Mouse (Mus musculus): ENCODE data around the gene Gm498. TPM values are rescaled to one million over a fixed set of nuclear protein-coding genes. Genes with fewer than 3 reads are reported as not detected.

The Gm498 gene
- polyA plus RNA-seq, 1 experiment from 2014 or later = not detected

DNA sequence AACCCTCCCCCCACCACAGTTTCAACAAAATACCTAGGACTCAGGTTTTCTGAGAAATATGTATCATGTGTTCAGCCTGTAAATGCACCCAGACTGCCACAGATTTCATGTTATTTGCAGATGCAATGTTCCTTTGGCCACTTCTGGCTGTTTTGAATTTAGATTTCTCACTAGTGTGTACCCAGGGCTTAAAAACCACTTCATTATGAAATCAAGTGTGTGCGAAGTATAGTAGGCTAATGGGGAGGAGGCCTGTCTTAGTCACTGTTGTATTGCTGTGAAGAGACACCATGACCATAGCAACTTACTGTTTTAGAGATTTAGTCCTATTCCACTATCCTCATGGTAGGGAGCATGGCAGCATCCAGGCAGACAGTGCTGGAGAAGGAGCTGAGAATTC lies 63.3 kb downstream of the Gm498 start:
- no peak overlapping the region for H3K4me2 ChIP-seq (ENCODE audit: low read depth, low read length)
- no peaks in the 10 kb centered on the region for H3K4me1 ChIP-seq (ENCODE audit: control insufficient read depth, insufficient read depth, low read length)
- H3K27me3 ChIP-seq (ENCODE audit: control insufficient read depth, insufficient read depth, low read length) = no peaks in the 10 kb centered on the region
- H3K9ac ChIP-seq (ENCODE audit: low read length) = no peak overlapping the region
- no peaks in the 10 kb centered on the region for H3K36me3 ChIP-seq (ENCODE audit: control insufficient read depth, insufficient read depth, low read length)
- 94% methylated on average over 1 of the region's 1 CpGs for WGBS
- no peak overlapping the region for H3K4me3 ChIP-seq (replicated peaks; ENCODE audit: low read length)
- no peak for ATAC-seq (ENCODE audit: insufficient read depth, low FRiP score)
- H3K27ac ChIP-seq (ENCODE audit: low read length) = no peak overlapping the region
- H3K9me3 ChIP-seq (replicated peaks; ENCODE audit: control insufficient read depth, low read length) = no peaks in the 10 kb centered on the region

- H3K4me3 ChIP-seq (replicated peaks; ENCODE audit: low read length) = no peak overlapping the region
Measured at GRCm38 (mm10) chr7:143938647-143939046, 72.0 kb downstream of the Gm498 start.

GRCm38 (mm10) chr7:143939476-143939875 lies 72.8 kb downstream of the Gm498 start:
- Histone ChIP-seq H3K4me3 (replicated peaks; ENCODE audit: low read length) (no peak overlapping the region), H3K9me3 (replicated peaks; ENCODE audit: control insufficient read depth, low read length) (no peaks in the 10 kb centered on the region), H3K4me1 (ENCODE audit: control insufficient read depth, insufficient read depth, low read length) (no peaks in the 10 kb centered on the region), H3K9ac (ENCODE audit: low read length) (no peak overlapping the region), H3K27ac (ENCODE audit: low read length) (no peak overlapping the region), H3K27me3 (ENCODE audit: control insufficient read depth, insufficient read depth, low read length) (no peaks in the 10 kb centered on the region), H3K4me2 (ENCODE audit: low read depth, low read length) (no peak overlapping the region), H3K36me3 (ENCODE audit: control insufficient read depth, insufficient read depth, low read length) (no peaks in the 10 kb centered on the region)
- no peak; the same call in 1 of the 2 replicates for ATAC-seq (ENCODE audit: insufficient read depth, low FRiP score)
- 65% methylated on average over 3 of the region's 3 CpGs for WGBS

More at GRCm38 (mm10) chr7:143938647-143939046, 72.0 kb downstream of the Gm498 start:
- Histone ChIP-seq H3K9me3 (replicated peaks; ENCODE audit: control insufficient read depth, low read length) (no peaks in the 10 kb centered on the region), H3K4me2 (ENCODE audit: low read depth, low read length) (no peak overlapping the region), H3K27me3 (ENCODE audit: control insufficient read depth, insufficient read depth, low read length) (no peaks in the 10 kb centered on the region), H3K9ac (ENCODE audit: low read length) (no peak overlapping the region), H3K36me3 (ENCODE audit: control insufficient read depth, insufficient read depth, low read length) (no peaks in the 10 kb centered on the region), H3K4me1 (ENCODE audit: control insufficient read depth, insufficient read depth, low read length) (no peaks in the 10 kb centered on the region), H3K27ac (ENCODE audit: low read length) (no peak overlapping the region)
- WGBS = 58% methylated on average over 4 of the region's 4 CpGs
- ATAC-seq (ENCODE audit: insufficient read depth, low FRiP score) = no peak

GRCm38 (mm10) chr7:143942941-143943691 lies 76.5 kb downstream of the Gm498 start:
- Histone ChIP-seq H3K9ac (ENCODE audit: low read length) (no peak overlapping the region), H3K36me3 (ENCODE audit: control insufficient read depth, insufficient read depth, low read length) (no peaks in the 10 kb centered on the region), H3K9me3 (replicated peaks; ENCODE audit: control insufficient read depth, low read length) (no peaks in the 10 kb centered on the region), H3K4me2 (ENCODE audit: low read depth, low read length) (no peak overlapping the region), H3K27ac (ENCODE audit: low read length) (no peak overlapping the region), H3K4me1 (ENCODE audit: control insufficient read depth, insufficient read depth, low read length) (no peaks in the 10 kb centered on the region), H3K27me3 (ENCODE audit: control insufficient read depth, insufficient read depth, low read length) (no peaks in the 10 kb centered on the region), H3K4me3 (replicated peaks; ENCODE audit: low read length) (no peak overlapping the region)
- no peak for ATAC-seq (ENCODE audit: insufficient read depth, low FRiP score)
- 78% methylated on average over 14 of the region's 14 CpGs for WGBS

GRCm38 (mm10) chr7:143944421-143944980 lies 77.9 kb downstream of the Gm498 start:
- Histone ChIP-seq H3K9ac (ENCODE audit: low read length) (no peak overlapping the region), H3K4me1 (ENCODE audit: control insufficient read depth, insufficient read depth, low read length) (no peaks in the 10 kb centered on the region), H3K4me3 (replicated peaks; ENCODE audit: low read length) (no peak overlapping the region), H3K27ac (ENCODE audit: low read length) (no peak overlapping the region), H3K27me3 (ENCODE audit: control insufficient read depth, insufficient read depth, low read length) (no peaks in the 10 kb centered on the region), H3K4me2 (ENCODE audit: low read depth, low read length) (no peak overlapping the region), H3K9me3 (replicated peaks; ENCODE audit: control insufficient read depth, low read length) (no peaks in the 10 kb centered on the region), H3K36me3 (ENCODE audit: control insufficient read depth, insufficient read depth, low read length) (no peaks in the 10 kb centered on the region)
- WGBS = 56% methylated on average over 6 of the region's 6 CpGs
- ATAC-seq (ENCODE audit: insufficient read depth, low FRiP score) = peak; percentile 61; the same call in 1 of the 2 replicates

Small RNAs within 50 kb of the gene (microRNA-seq; reads per million reads assigned to microRNA genes)
- gene Mir6404 = not detected

Other genes with a start within 250 kb of the Gm498 start
- 0.59 and 0.66 TPM in 2 replicates for gene Tnfrsf26, start 238.1 kb upstream of the Gm498 start, polyA plus RNA-seq (2015; fragmentation: Nextera tagmentation; extraction: Ambion mirVana)
- 6.2 and 6.4 TPM in 2 replicates for gene Tnfrsf22, start 217.2 kb upstream of the Gm498 start, polyA plus RNA-seq (2015; fragmentation: Nextera tagmentation; extraction: Ambion mirVana)
- gene Tnfrsf23, start 181.0 kb upstream of the Gm498 start, polyA plus RNA-seq (2015; fragmentation: Nextera tagmentation; extraction: Ambion mirVana) = 3.5 and 4.6 TPM in 2 replicates
- gene Osbpl5, start 109.9 kb upstream of the Gm498 start, polyA plus RNA-seq (2015; fragmentation: Nextera tagmentation; extraction: Ambion mirVana) = 43.5 and 52.2 TPM in 2 replicates
- gene Mrgprg, start 99.8 kb upstream of the Gm498 start, polyA plus RNA-seq (2015; fragmentation: Nextera tagmentation; extraction: Ambion mirVana) = not detected in 2 replicates
- gene Mrgpre, start 82.3 kb upstream of the Gm498 start, polyA plus RNA-seq (2015; fragmentation: Nextera tagmentation; extraction: Ambion mirVana) = 0.98 and 1.6 TPM in 2 replicates
- gene Nadsyn1, start 44.0 kb upstream of the Gm498 start, polyA plus RNA-seq (2015; fragmentation: Nextera tagmentation; extraction: Ambion mirVana) = 11.1 and 15.1 TPM in 2 replicates
- 42.4 and 47.7 TPM in 2 replicates for gene Dhcr7, start 43.7 kb upstream of the Gm498 start, polyA plus RNA-seq (2015; fragmentation: Nextera tagmentation; extraction: Ambion mirVana)
- gene Shank2, start 135.1 kb downstream of the Gm498 start, polyA plus RNA-seq (2015; fragmentation: Nextera tagmentation; extraction: Ambion mirVana) = 1.1 and 1.6 TPM in 2 replicates